Mouse (Mus musculus): Measurements from ENCODE around the gene Tmem150c. TPM values are rescaled to one million over a fixed set of nuclear protein-coding genes. Genes with fewer than 3 reads are reported as not detected.

Gene Tmem150c
- polyA plus RNA-seq, 1 experiment: not detected

- H3K4me1 ChIP-seq (ENCODE audit: control insufficient read depth): peaks cover 35% of the 10 kb centered on the region
- H3K36me3 ChIP-seq (ENCODE audit: control insufficient read depth): peaks cover 10% of the 10 kb centered on the region
- TF ChIP-seq TAL1 (IDR thresholded peaks at IDR 0.05; ENCODE audit: low read length) (no peak), GATA1 (IDR thresholded peaks at IDR 0.05; ENCODE audit: low read length) (no peak)
- H3K4me3 ChIP-seq (replicated peaks): no peak overlapping the region
- no peaks in the 10 kb centered on the region for H3K27me3 ChIP-seq (ENCODE audit: control insufficient read depth)
- H3K9me3 ChIP-seq (ENCODE audit: control insufficient read depth, low read length): no peaks in the 10 kb centered on the region
Measured at GRCm38 (mm10) chr5:100042467-100042866, 117.1 kb downstream of the Tmem150c start.

GRCm38 (mm10) chr5:100041272-100041671 lies 118.3 kb downstream of the Tmem150c start:
- H3K27me3 ChIP-seq (ENCODE audit: control insufficient read depth): no peaks in the 10 kb centered on the region
- H3K9me3 ChIP-seq (ENCODE audit: control insufficient read depth, low read length): no peaks in the 10 kb centered on the region
- peak overlapping the region; percentile 20 for H3K4me3 ChIP-seq (replicated peaks)
- H3K4me1 ChIP-seq (ENCODE audit: control insufficient read depth): peaks cover 47% of the 10 kb centered on the region
- H3K36me3 ChIP-seq (ENCODE audit: control insufficient read depth): peaks cover 22% of the 10 kb centered on the region
- TF ChIP-seq GATA1 (IDR thresholded peaks at IDR 0.05; ENCODE audit: low read length) (no peak), TAL1 (IDR thresholded peaks at IDR 0.05; ENCODE audit: low read length) (no peak)

GRCm38 (mm10) chr5:100040281-100040784 lies 119.3 kb downstream of the Tmem150c start:
- H3K4me1 ChIP-seq (ENCODE audit: control insufficient read depth): peaks cover 56% of the 10 kb centered on the region
- TF ChIP-seq TAL1 (IDR thresholded peaks at IDR 0.05; ENCODE audit: low read length): no peak
- no peak for TF ChIP-seq GATA1 (IDR thresholded peaks at IDR 0.05; ENCODE audit: low read length)
- no peaks in the 10 kb centered on the region for H3K27me3 ChIP-seq (ENCODE audit: control insufficient read depth)
- peaks cover 32% of the 10 kb centered on the region for H3K36me3 ChIP-seq (ENCODE audit: control insufficient read depth)
- H3K4me3 ChIP-seq (replicated peaks): peak overlapping the region; percentile 100
- no peaks in the 10 kb centered on the region for H3K9me3 ChIP-seq (ENCODE audit: control insufficient read depth, low read length)

- H3K36me3 ChIP-seq (ENCODE audit: control insufficient read depth): peaks cover 38% of the 10 kb centered on the region
- H3K9me3 ChIP-seq (ENCODE audit: control insufficient read depth, low read length): no peaks in the 10 kb centered on the region
- H3K4me1 ChIP-seq (ENCODE audit: control insufficient read depth): peaks cover 59% of the 10 kb centered on the region
- TF ChIP-seq TAL1 (IDR thresholded peaks at IDR 0.05; ENCODE audit: low read length) (no peak), GATA1 (IDR thresholded peaks at IDR 0.05; ENCODE audit: low read length) (no peak)
- peak within 1 kb of the TSS; percentile 100 for H3K4me3 ChIP-seq (replicated peaks)
- H3K27me3 ChIP-seq (ENCODE audit: control insufficient read depth): no peaks in the 10 kb centered on the region
Measured at GRCm38 (mm10) chr5:100039602-100040142, 119.9 kb downstream of the Tmem150c start, which contains the start of the genes Hnrnpdl and Enoph1. Hnrnpdl (minus strand) TSS chr5:100039664. Enoph1 (plus strand) TSS chr5:100039985.

- Histone ChIP-seq H3K4me3 (replicated peaks) (peak overlapping the region; percentile 100), H3K36me3 (ENCODE audit: control insufficient read depth) (peaks cover 45% of the 10 kb centered on the region), H3K4me1 (ENCODE audit: control insufficient read depth) (peaks cover 61% of the 10 kb centered on the region), H3K9me3 (ENCODE audit: control insufficient read depth, low read length) (no peaks in the 10 kb centered on the region), H3K27me3 (ENCODE audit: control insufficient read depth) (no peaks in the 10 kb centered on the region)
- no peak for TF ChIP-seq TAL1 (IDR thresholded peaks at IDR 0.05; ENCODE audit: low read length)
- TF ChIP-seq GATA1 (IDR thresholded peaks at IDR 0.05; ENCODE audit: low read length): no peak
Measured at GRCm38 (mm10) chr5:100038714-100039601, 120.7 kb downstream of the Tmem150c start.

- Histone ChIP-seq H3K4me3 (replicated peaks) (peak overlapping the region; percentile 100), H3K36me3 (ENCODE audit: control insufficient read depth) (peaks cover 54% of the 10 kb centered on the region), H3K9me3 (ENCODE audit: control insufficient read depth, low read length) (no peaks in the 10 kb centered on the region), H3K27me3 (ENCODE audit: control insufficient read depth) (no peaks in the 10 kb centered on the region), H3K4me1 (ENCODE audit: control insufficient read depth) (peaks cover 57% of the 10 kb centered on the region)
- TF ChIP-seq GATA1 (IDR thresholded peaks at IDR 0.05; ENCODE audit: low read length) (no peak), TAL1 (IDR thresholded peaks at IDR 0.05; ENCODE audit: low read length) (no peak)
Measured at GRCm38 (mm10) chr5:100037965-100038713, 121.5 kb downstream of the Tmem150c start.

- H3K4me1 ChIP-seq (ENCODE audit: control insufficient read depth): peaks cover 55% of the 10 kb centered on the region
- peak overlapping the region; percentile 100 for H3K4me3 ChIP-seq (replicated peaks)
- TF ChIP-seq TAL1 (IDR thresholded peaks at IDR 0.05; ENCODE audit: low read length): no peak
- TF ChIP-seq GATA1 (IDR thresholded peaks at IDR 0.05; ENCODE audit: low read length): no peak
- no peaks in the 10 kb centered on the region for H3K27me3 ChIP-seq (ENCODE audit: control insufficient read depth)
- no peaks in the 10 kb centered on the region for H3K9me3 ChIP-seq (ENCODE audit: control insufficient read depth, low read length)
- peaks cover 65% of the 10 kb centered on the region for H3K36me3 ChIP-seq (ENCODE audit: control insufficient read depth)
Measured at GRCm38 (mm10) chr5:100036681-100037080, 122.9 kb downstream of the Tmem150c start.

- Histone ChIP-seq H3K36me3 (ENCODE audit: control insufficient read depth) (peaks cover 71% of the 10 kb centered on the region), H3K27me3 (ENCODE audit: control insufficient read depth) (no peaks in the 10 kb centered on the region), H3K9me3 (ENCODE audit: control insufficient read depth, low read length) (no peaks in the 10 kb centered on the region), H3K4me1 (ENCODE audit: control insufficient read depth) (peaks cover 49% of the 10 kb centered on the region), H3K4me3 (replicated peaks) (no peak overlapping the region)
- TF ChIP-seq GATA1 (IDR thresholded peaks at IDR 0.05; ENCODE audit: low read length) (no peak), TAL1 (IDR thresholded peaks at IDR 0.05; ENCODE audit: low read length) (no peak)
Measured at GRCm38 (mm10) chr5:100035950-100036349, 123.7 kb downstream of the Tmem150c start.
